Mouse (Mus musculus) inflammation-experienced regulatory T-cells, adult 16 weeks (primary cell): Measurements from ENCODE around the gene Bcl9. TPM values are rescaled to one million over a fixed set of nuclear protein-coding genes. Genes with fewer than 3 reads are reported as not detected.

Experiments used
- polyA plus RNA-seq: library from polyadenylated mRNA; unstranded; fragments of 100-300 nt; shearing (Covaris generic); gene quantifications from one replicate; pipeline ENCODE4 v1.2.1, GENCODE M21; 2017

The Bcl9 gene
- polyA plus RNA-seq: 6.6 TPM

GRCm38 (mm10) chr3:97297553-97298432 is at the start of gene Bcl9:
Bcl9 (minus strand) TSS chr3:97297917.

GRCm38 (mm10) chr3:97158611-97159508 is 138.9 kb downstream of the Bcl9 start, which contains the start of gene Acp6:
Acp6 (plus strand) TSS chr3:97158777.

Other genes starting within 250 kb of the Bcl9 start
- 100.0 TPM for gene Acp6, start 139.1 kb downstream of the Bcl9 start, polyA plus RNA-seq
- gene Olfr1402, start 124.1 kb upstream of the Bcl9 start, polyA plus RNA-seq: not detected